Mouse (Mus musculus) embryonic facial prominence, embryonic 14.5 days (tissue): ENCODE data around the gene Adamts7. TPM values are rescaled to one million over a fixed set of nuclear protein-coding genes. Genes with fewer than 3 reads are reported as not detected.

Experiments used
- ATAC-seq: fragments of 200-750 bp; cut with Nextera tagmentation; 2 replicates; pipeline ENCODE4 v1.8.0; 2017; ENCODE audit warnings: low read depth, moderate number of reproducible peaks, moderate TSS enrichment
- DNase-seq: peaks from one replicate; pipeline ENCODE4 v3.0.0-alpha.2; 2015; ENCODE audit warnings: low spot score
- H3K27ac ChIP-seq: fragments of 300-500 bp; sonication (generic); replicated peaks from 2 replicates; pipeline ENCODE4 v1.5.1; 2014; ENCODE audit warnings: low read depth, mild to moderate bottlenecking, low read length, moderate library complexity
- H3K27me3 ChIP-seq: fragments of 300-500 bp; sonication (generic); replicated peaks from 2 replicates; pipeline ENCODE4 v1.6.1; 2014; ENCODE audit warnings: low read length; ENCODE audit not compliant: control insufficient read depth, insufficient read depth
- H3K36me3 ChIP-seq: fragments of 300-500 bp; sonication (generic); 2 replicates; pipeline ENCODE4 v1.6.1; 2014; ENCODE audit warnings: low read length, mixed read lengths; ENCODE audit not compliant: control insufficient read depth, insufficient read depth
- H3K4me1 ChIP-seq: fragments of 300-500 bp; sonication (generic); 2 replicates; pipeline ENCODE4 v1.6.1; 2014; ENCODE audit warnings: antibody characterized with exemption, low read length; ENCODE audit not compliant: control insufficient read depth, insufficient read depth
- H3K4me2 ChIP-seq: fragments of 300-500 bp; sonication (generic); 2 replicates; pipeline ENCODE4 v1.6.1; 2014; ENCODE audit warnings: low read depth, mild to moderate bottlenecking, low read length, moderate library complexity, mixed read lengths
- H3K4me3 ChIP-seq: fragments of 300-500 bp; sonication (generic); 2 replicates; pipeline ENCODE4 v1.5.1; 2014; ENCODE audit warnings: low read depth, mild to moderate bottlenecking, low read length
- H3K9ac ChIP-seq: fragments of 300-500 bp; sonication (generic); 2 replicates; pipeline ENCODE4 v1.6.1; 2014; ENCODE audit warnings: low read depth, mild to moderate bottlenecking, low read length, moderate library complexity, mixed read lengths
- H3K9me3 ChIP-seq: fragments of 300-500 bp; sonication (generic); 2 replicates; pipeline ENCODE4 v1.6.1; 2016; ENCODE audit warnings: low read length; ENCODE audit not compliant: control insufficient read depth
- WGBS: fragments of 180-500 bp; shearing (Covaris S2); extraction: QIAGEN DNeasy Blood & Tissue Kit; methylation state at CpG from one replicate; pipeline ENCODE4 v1.1.7; 2014; 5-methylcytosine and 5-hydroxymethylcytosine counted together
- polyA plus RNA-seq: library from polyadenylated mRNA; unstranded; fragments of >200 nt; fragmentation: Nextera tagmentation; extraction: Ambion mirVana; gene quantifications from 2 replicates; pipeline ENCODE4 v1.2.1, GENCODE M21; 2014

Adamts7 gene
- polyA plus RNA-seq, 1 experiment from 2014 or later = 13.3 TPM

- H3K9me3 ChIP-seq = no peaks in the 10 kb centered on the region
- H3K27me3 ChIP-seq = no peaks in the 10 kb centered on the region
- no peak for DNase-seq
- no peak overlapping the region for H3K27ac ChIP-seq
- H3K4me1 ChIP-seq = no peaks in the 10 kb centered on the region
- ATAC-seq = no peak
- H3K4me2 ChIP-seq = no peak overlapping the region
- peaks cover 45% of the 10 kb centered on the region for H3K36me3 ChIP-seq
- no peak overlapping the region for H3K4me3 ChIP-seq
- H3K9ac ChIP-seq = no peak overlapping the region
- 72% methylated on average over 7 of the region's 7 CpGs for WGBS
Observed at GRCm38 (mm10) chr9:90197116-90197665, 34.3 kb downstream of the Adamts7 start.

GRCm38 (mm10) chr9:90197866-90198383, 35.1 kb downstream of the Adamts7 start:
- no peaks in the 10 kb centered on the region for H3K9me3 ChIP-seq
- peaks cover 43% of the 10 kb centered on the region for H3K36me3 ChIP-seq
- H3K4me1 ChIP-seq = no peaks in the 10 kb centered on the region
- no peak overlapping the region for H3K27ac ChIP-seq
- no peaks in the 10 kb centered on the region for H3K27me3 ChIP-seq
- H3K4me2 ChIP-seq = no peak overlapping the region
- 77% methylated on average over 7 of the region's 7 CpGs for WGBS
- DNase-seq (no peak), ATAC-seq (no peak)
- no peak overlapping the region for H3K9ac ChIP-seq
- no peak overlapping the region for H3K4me3 ChIP-seq

- H3K36me3 ChIP-seq = peaks cover 40% of the 10 kb centered on the region
Observed at GRCm38 (mm10) chr9:90198531-90199449, 35.9 kb downstream of the Adamts7 start.

GRCm38 (mm10) chr9:90199611-90200010, 36.7 kb downstream of the Adamts7 start:
- ATAC-seq (no peak), DNase-seq (no peak)
- H3K27me3 ChIP-seq = no peaks in the 10 kb centered on the region
- H3K4me3 ChIP-seq = no peak overlapping the region
- H3K4me1 ChIP-seq = no peaks in the 10 kb centered on the region
- H3K9ac ChIP-seq = no peak overlapping the region
- H3K36me3 ChIP-seq = peaks cover 44% of the 10 kb centered on the region
- no peaks in the 10 kb centered on the region for H3K9me3 ChIP-seq
- no peak overlapping the region for H3K27ac ChIP-seq
- no peak overlapping the region for H3K4me2 ChIP-seq
- WGBS = 95% methylated on average over 18 of the region's 18 CpGs

More at GRCm38 (mm10) chr9:90198531-90199449, 35.9 kb downstream of the Adamts7 start:
- H3K27ac ChIP-seq = no peak overlapping the region
- H3K27me3 ChIP-seq = no peaks in the 10 kb centered on the region
- H3K4me3 ChIP-seq = no peak overlapping the region
- DNase-seq (peak; percentile 30), ATAC-seq (0 out of 2 replicates have a peak, but pooled peaks have one; percentile 9)
- no peaks in the 10 kb centered on the region for H3K4me1 ChIP-seq
- H3K9me3 ChIP-seq = no peaks in the 10 kb centered on the region
- no peak overlapping the region for H3K9ac ChIP-seq
- H3K4me2 ChIP-seq = no peak overlapping the region
- WGBS = 61% methylated on average over 10 of the region's 10 CpGs

- Histone ChIP-seq H3K27me3 (no peaks in the 10 kb centered on the region), H3K27ac (no peak overlapping the region), H3K9ac (no peak overlapping the region), H3K4me3 (no peak overlapping the region), H3K4me1 (no peaks in the 10 kb centered on the region), H3K4me2 (no peak overlapping the region), H3K9me3 (no peaks in the 10 kb centered on the region), H3K36me3 (peaks cover 48% of the 10 kb centered on the region)
- ATAC-seq = no peak
- DNase-seq = no peak
- WGBS = 90% methylated on average over 4 of the region's 4 CpGs
Observed at GRCm38 (mm10) chr9:90200501-90200900, 37.6 kb downstream of the Adamts7 start.

- WGBS = 82% methylated on average over 7 of the region's 7 CpGs
- peak; percentile 3; the same call in 1 of the 2 replicates for ATAC-seq
Observed at GRCm38 (mm10) chr9:90201096-90201495, 38.2 kb downstream of the Adamts7 start.

GRCm38 (mm10) chr9:90201541-90201940, 38.7 kb downstream of the Adamts7 start:
- H3K9me3 ChIP-seq = no peaks in the 10 kb centered on the region
- peak; percentile 12 for DNase-seq
- no peak overlapping the region for H3K27ac ChIP-seq
- H3K36me3 ChIP-seq = peaks cover 46% of the 10 kb centered on the region
- H3K27me3 ChIP-seq = no peaks in the 10 kb centered on the region
- H3K4me3 ChIP-seq = no peak overlapping the region
- H3K4me1 ChIP-seq = no peaks in the 10 kb centered on the region
- H3K9ac ChIP-seq = no peak overlapping the region
- 0 out of 2 replicates have a peak, but pooled peaks have one; percentile 10 for ATAC-seq
- H3K4me2 ChIP-seq = no peak overlapping the region
- 24% methylated on average over 4 of the region's 4 CpGs for whole genome bisulfite sequencing

More at GRCm38 (mm10) chr9:90201096-90201495, 38.2 kb downstream of the Adamts7 start:
- Histone ChIP-seq H3K27me3 (no peaks in the 10 kb centered on the region), H3K9me3 (no peaks in the 10 kb centered on the region), H3K4me2 (no peak overlapping the region), H3K4me3 (no peak overlapping the region), H3K9ac (no peak overlapping the region), H3K4me1 (no peaks in the 10 kb centered on the region), H3K27ac (no peak overlapping the region), H3K36me3 (peaks cover 46% of the 10 kb centered on the region)
- DNase-seq = no peak

GRCm38 (mm10) chr9:90203233-90203632, 40.4 kb downstream of the Adamts7 start:
- H3K4me2 ChIP-seq = no peak overlapping the region
- no peak overlapping the region for H3K9ac ChIP-seq
- H3K27me3 ChIP-seq = no peaks in the 10 kb centered on the region
- H3K36me3 ChIP-seq = peaks cover 63% of the 10 kb centered on the region
- no peak for ATAC-seq
- H3K9me3 ChIP-seq = no peaks in the 10 kb centered on the region
- no peak overlapping the region for H3K4me3 ChIP-seq
- DNase-seq = no peak
- no peaks in the 10 kb centered on the region for H3K4me1 ChIP-seq
- whole genome bisulfite sequencing = 67% methylated on average over 5 of the region's 5 CpGs
- no peak overlapping the region for H3K27ac ChIP-seq
